Mouse (Mus musculus) kidney, adult 2 months (tissue): ENCODE data around the gene Ttll13. TPM values are rescaled to one million over a fixed set of nuclear protein-coding genes. Genes with fewer than 3 reads are reported as not detected.

Source experiments
- DNase-seq: peaks from one replicate; pipeline ENCODE4 v3.0.0; 2021
- H3K27ac ChIP-seq: fragments of 200-500 bp; 2 replicates; pipeline ENCODE4 v1.5.1; 2012; ENCODE audit warnings: low read depth, low read length, control low read depth, inconsistent platforms; ENCODE audit not compliant: insufficient read depth
- H3K27me3 ChIP-seq: fragments of 200-500 bp; replicated peaks from 2 replicates; pipeline ENCODE4 v1.6.1; 2012; ENCODE audit warnings: mild to moderate bottlenecking, moderate library complexity, low read length, inconsistent platforms; ENCODE audit not compliant: control insufficient read depth, insufficient read depth
- H3K36me3 ChIP-seq: fragments of 200-500 bp; 2 replicates; pipeline ENCODE4 v1.6.1; 2012; ENCODE audit warnings: mild to moderate bottlenecking, moderate library complexity, low read length, inconsistent platforms; ENCODE audit not compliant: control insufficient read depth, insufficient read depth
- H3K4me1 ChIP-seq: fragments of 200-500 bp; 2 replicates; pipeline ENCODE4 v1.6.1; 2011; ENCODE audit warnings: low read length; ENCODE audit not compliant: control insufficient read depth, insufficient read depth
- H3K4me3 ChIP-seq: fragments of 200-500 bp; 2 replicates; pipeline ENCODE4 v1.5.1; 2011; ENCODE audit warnings: mild to moderate bottlenecking, low read depth, low read length, control low read depth; ENCODE audit not compliant: insufficient read depth
- CTCF ChIP-seq: fragments of 200-500 bp; conservative IDR thresholded peaks from 2 replicates; pipeline ENCODE4 v1.5.1; 2011; ENCODE audit warnings: low read depth, mild to moderate bottlenecking, control low read depth, low read length, moderate library complexity, mixed read lengths; ENCODE audit not compliant: insufficient read depth, insufficient read length
- POLR2A ChIP-seq: fragments of 200-500 bp; IDR thresholded peaks from one replicate; pipeline ENCODE4 v1.6.1; 2011; ENCODE audit warnings: low read depth, low read length, control low read depth
- WGBS: fragments of 180-500 bp; shearing (Covaris S2); methylation state at CpG from one replicate; pipeline ENCODE4 v1.1.7; 2018; 5-methylcytosine and 5-hydroxymethylcytosine counted together
- polyA plus RNA-seq: library from polyadenylated mRNA; depleted of rRNA; stranded (reverse); fragments of >200 nt; gene quantifications from 2 replicates; pipeline ENCODE4 v1.2.3, GENCODE M21; 2012

Gene Ttll13
- polyA plus RNA-seq, 1 experiment: 1.4 TPM

DNA sequence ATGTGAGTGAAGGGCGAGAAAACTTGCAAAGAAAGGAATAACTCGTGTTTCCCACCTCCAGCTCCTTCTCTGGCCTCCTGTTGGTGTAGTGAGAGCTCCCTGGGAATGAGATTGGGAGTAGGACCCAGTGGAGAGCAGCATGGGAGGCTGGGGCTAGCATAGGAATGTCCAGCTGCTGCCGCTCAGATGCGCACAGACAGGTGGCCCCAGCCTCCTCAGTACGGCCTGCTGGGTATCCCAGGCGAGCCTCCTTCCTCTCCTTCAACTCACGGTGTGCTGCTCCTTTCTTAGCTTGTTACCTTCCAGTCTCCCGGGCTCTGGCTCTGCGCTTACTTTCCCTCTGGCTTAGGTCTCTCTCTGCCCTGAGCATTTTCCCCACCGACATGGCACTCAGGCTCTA lies 33.9 kb downstream of the Ttll13 start:
- Histone ChIP-seq H3K36me3 (peaks cover 8% of the 10 kb centered on the region), H3K4me1 (no peaks in the 10 kb centered on the region), H3K27ac (no peak overlapping the region), H3K4me3 (no peak overlapping the region), H3K27me3 (no peaks in the 10 kb centered on the region)
- TF ChIP-seq POLR2A (no peak), CTCF (no peak)
- 83% methylated on average over 10 of the region's 10 CpGs for WGBS
- DNase-seq: no peak

DNA sequence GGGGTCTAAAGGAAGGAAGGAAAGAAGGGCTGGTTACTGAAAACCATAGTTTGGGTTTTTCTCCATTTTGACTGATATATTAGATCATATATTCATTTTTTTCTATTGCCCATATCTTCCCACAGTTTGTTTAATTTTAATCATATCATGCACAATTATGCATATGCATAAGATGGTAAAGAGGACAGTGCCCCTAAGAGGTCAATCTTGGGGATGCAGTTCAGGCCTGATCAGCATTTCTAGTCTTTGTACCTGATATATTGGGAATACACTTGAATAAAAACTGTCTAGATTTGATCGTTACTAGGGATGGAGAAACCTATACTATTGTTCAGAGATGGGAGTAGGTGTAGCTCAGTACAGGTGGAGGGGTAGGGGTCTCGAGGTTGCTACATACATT lies 34.8 kb downstream of the Ttll13 start:
- Histone ChIP-seq H3K27me3 (no peaks in the 10 kb centered on the region), H3K4me1 (no peaks in the 10 kb centered on the region), H3K27ac (no peak overlapping the region), H3K36me3 (peaks cover 7% of the 10 kb centered on the region), H3K4me3 (no peak overlapping the region)
- no peak for TF ChIP-seq CTCF
- no peak for TF ChIP-seq POLR2A
- DNase-seq: no peak
- WGBS: 83% methylated on average over 2 of the region's 2 CpGs

DNA sequence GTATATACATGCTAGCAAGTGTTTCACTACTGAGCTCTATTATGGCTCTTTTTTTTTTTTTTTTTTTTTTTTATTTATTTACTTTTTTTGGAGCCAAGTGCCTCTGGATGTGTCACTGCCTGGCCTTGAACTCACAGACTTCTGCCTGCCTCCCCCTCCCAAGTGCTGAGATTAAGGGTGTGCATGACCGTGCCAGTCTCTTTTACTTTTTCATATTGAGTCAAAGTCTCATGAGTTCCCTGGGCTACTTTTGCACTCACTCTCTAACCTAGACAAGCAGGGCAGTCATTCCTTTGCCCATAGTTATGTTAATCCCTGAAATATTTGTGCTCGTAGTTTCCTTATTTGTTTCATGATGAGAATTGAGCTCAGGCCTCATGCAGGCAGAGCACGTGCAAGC lies 35.5 kb downstream of the Ttll13 start:
- H3K27ac ChIP-seq: no peak overlapping the region
- H3K4me1 ChIP-seq: no peaks in the 10 kb centered on the region
- H3K27me3 ChIP-seq: no peaks in the 10 kb centered on the region
- no peak for TF ChIP-seq POLR2A
- TF ChIP-seq CTCF: no peak
- no peak for DNase-seq
- H3K36me3 ChIP-seq: peaks cover 6% of the 10 kb centered on the region
- H3K4me3 ChIP-seq: no peak overlapping the region
- 93% methylated on average over 3 of the region's 3 CpGs for WGBS

DNA sequence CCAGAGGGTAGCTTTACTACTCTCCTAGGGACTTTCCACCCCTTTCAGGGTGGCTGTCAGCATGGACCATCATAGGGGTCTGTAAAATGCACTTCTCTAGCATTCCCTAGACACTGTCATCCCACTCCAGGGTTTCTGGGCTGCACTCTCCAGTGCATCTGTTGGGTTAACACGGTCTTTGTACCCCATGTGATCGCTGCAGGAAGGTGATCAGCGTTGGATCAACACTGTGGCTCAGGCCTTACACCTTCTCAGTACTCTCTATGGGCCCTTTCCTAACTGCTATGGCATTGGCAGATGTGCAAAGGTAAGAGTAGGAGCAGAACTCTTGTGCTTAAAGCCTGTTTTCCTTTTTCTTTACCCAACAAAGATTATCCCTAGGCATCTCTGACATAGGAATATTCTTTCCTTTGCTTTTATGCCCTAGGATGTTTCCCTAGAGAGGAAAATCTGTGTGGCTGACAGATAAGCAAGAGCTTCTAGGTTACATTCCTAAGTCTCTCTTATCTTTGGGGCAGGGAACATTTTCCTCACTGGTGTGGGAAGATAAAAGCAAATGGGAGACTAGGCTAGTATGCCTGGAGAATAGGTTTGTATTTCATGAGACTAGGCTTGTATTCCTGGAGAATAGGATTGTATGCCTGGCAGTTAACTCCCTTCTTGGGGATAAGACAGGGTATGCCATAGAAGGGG lies 37.2 kb downstream of the Ttll13 start:
- Histone ChIP-seq H3K27me3 (no peaks in the 10 kb centered on the region), H3K36me3 (peaks cover 6% of the 10 kb centered on the region), H3K27ac (no peak overlapping the region), H3K4me3 (no peak overlapping the region), H3K4me1 (no peaks in the 10 kb centered on the region)
- WGBS: 85% methylated on average over 3 of the region's 3 CpGs
- DNase-seq: no peak
- TF ChIP-seq POLR2A (no peak), CTCF (no peak)

GRCm38 (mm10) chr7:80284391-80284790 lies 38.2 kb downstream of the Ttll13 start:
- H3K4me3 ChIP-seq: no peak overlapping the region
- DNase-seq: no peak
- WGBS: 85% methylated on average over 5 of the region's 5 CpGs
- H3K36me3 ChIP-seq: peaks cover 4% of the 10 kb centered on the region
- H3K4me1 ChIP-seq: no peaks in the 10 kb centered on the region
- TF ChIP-seq POLR2A: no peak
- no peak for TF ChIP-seq CTCF
- H3K27ac ChIP-seq: no peak overlapping the region
- no peaks in the 10 kb centered on the region for H3K27me3 ChIP-seq

DNA sequence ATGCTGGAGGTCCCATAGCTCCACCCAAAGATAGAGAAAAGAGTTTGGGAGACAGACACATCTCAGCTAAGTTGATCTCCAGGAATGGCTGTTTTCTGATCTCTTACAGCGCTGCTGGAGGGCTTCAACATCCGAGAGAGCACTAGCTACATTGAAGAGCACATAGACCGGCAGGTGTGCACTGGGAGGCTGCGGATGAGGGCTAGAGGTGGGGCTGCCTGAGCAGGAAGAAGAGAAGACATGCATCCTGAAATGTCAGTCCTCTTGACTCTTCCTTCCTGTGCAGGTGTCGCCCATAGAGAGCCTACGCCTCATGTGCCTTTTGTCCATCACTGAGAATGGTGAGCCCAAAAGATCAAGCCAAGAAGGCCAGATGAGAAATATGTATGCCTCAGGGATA lies 39.5 kb downstream of the Ttll13 start:
- no peak for DNase-seq
- TF ChIP-seq CTCF (no peak), POLR2A (no peak)
- Histone ChIP-seq H3K4me1 (no peaks in the 10 kb centered on the region), H3K36me3 (peaks cover 4% of the 10 kb centered on the region; the same call in 1 of the 2 replicates), H3K27me3 (no peaks in the 10 kb centered on the region), H3K4me3 (no peak overlapping the region), H3K27ac (no peak overlapping the region)
- WGBS: 90% methylated on average over 6 of the region's 6 CpGs

DNA sequence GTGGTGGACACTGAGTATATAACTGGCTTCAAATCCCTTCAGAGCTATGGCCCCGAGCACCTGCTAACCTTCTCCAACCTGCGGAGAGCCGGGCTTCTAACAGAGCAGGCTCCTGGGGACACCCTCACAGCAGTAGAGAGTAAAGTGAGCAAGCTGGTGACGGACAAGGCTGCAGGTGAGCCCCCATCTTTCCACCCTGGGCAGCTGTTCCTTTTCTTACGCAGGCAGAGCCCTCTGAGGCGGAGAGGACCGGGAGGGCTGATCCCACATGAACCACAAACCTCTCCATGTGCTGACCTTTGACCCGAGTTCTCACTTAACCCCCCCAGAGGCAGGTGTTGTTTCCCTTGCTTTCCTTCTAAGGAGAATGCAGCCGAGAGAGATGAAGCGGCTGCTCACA lies 41.6 kb downstream of the Ttll13 start:
- Histone ChIP-seq H3K36me3 (peaks cover 4% of the 10 kb centered on the region; the same call in 1 of the 2 replicates), H3K27ac (no peak overlapping the region), H3K27me3 (no peaks in the 10 kb centered on the region), H3K4me3 (no peak overlapping the region), H3K4me1 (no peaks in the 10 kb centered on the region)
- no peak for DNase-seq
- 77% methylated on average over 10 of the region's 10 CpGs for WGBS
- TF ChIP-seq POLR2A (no peak), CTCF (no peak)
